Mouse (Mus musculus) ES-E14 (cell line): ENCODE data around the gene Ucma. TPM values are rescaled to one million over a fixed set of nuclear protein-coding genes. Genes with fewer than 3 reads are reported as not detected.

ENCODE experiments used
- DNase-seq: peaks from one replicate; pipeline ENCODE4 v3.0.0-alpha.2; 2013; ENCODE audit warnings: low read depth, low spot score
- H3K27ac ChIP-seq: 2 replicates; pipeline ENCODE4 v1.5.1; 2012; ENCODE audit warnings: low read depth, mild to moderate bottlenecking, low read length, moderate library complexity, mixed read lengths; ENCODE audit not compliant: poor library complexity, insufficient read depth, severe bottlenecking
- H3K36me3 ChIP-seq: 2 replicates; pipeline ENCODE4 v1.6.1; 2012; ENCODE audit warnings: mild to moderate bottlenecking, low read length, moderate library complexity, mixed read lengths; ENCODE audit not compliant: control insufficient read depth, poor library complexity, insufficient read depth, severe bottlenecking
- H3K4me1 ChIP-seq, 2 experiments: fragments of 150-350 bp in 1 of 2; sonication (generic) in 1 of 2; 2 replicates each; pipeline ENCODE4 v1.6.1; 2012; ENCODE audit warnings: low read length in 2 of 2, mild to moderate bottlenecking in 1 of 2, mixed read lengths in 1 of 2; ENCODE audit not compliant: control insufficient read depth in 2 of 2, insufficient read depth in 2 of 2, poor library complexity in 1 of 2
- H3K4me3 ChIP-seq, 2 experiments: fragments of 150-350 bp in 1 of 2; sonication (generic) in 1 of 2; 2 replicates each; pipeline ENCODE4 v1.5.1; 2012; ENCODE audit warnings: low read length in 2 of 2, low read depth in 1 of 2, mild to moderate bottlenecking in 1 of 2, mixed read lengths in 1 of 2; ENCODE audit not compliant: insufficient read depth in 1 of 2, poor library complexity in 1 of 2, severe bottlenecking in 1 of 2
- H3K9ac ChIP-seq: 2 replicates; pipeline ENCODE4 v1.6.1; 2012; ENCODE audit warnings: low read depth, mild to moderate bottlenecking, low read length, mixed read lengths; ENCODE audit not compliant: poor library complexity, insufficient read depth, severe bottlenecking
- H3K9me3 ChIP-seq: fragments of 150-350 bp; sonication (generic); 2 replicates; pipeline ENCODE4 v1.6.1; 2012; ENCODE audit warnings: low read depth, mild to moderate bottlenecking, low read length; ENCODE audit not compliant: control insufficient read depth, insufficient read depth
- CHD2 ChIP-seq: IDR thresholded peaks from 2 replicates; pipeline ENCODE4 v1.6.1; 2014; ENCODE audit warnings: mild to moderate bottlenecking, low read depth, low read length, inconsistent platforms
- HCFC1 ChIP-seq: IDR thresholded peaks from 2 replicates; pipeline ENCODE4 v1.6.1; 2012; ENCODE audit warnings: low read length, inconsistent platforms, borderline replicate concordance; ENCODE audit not compliant: insufficient read depth
- MAFK ChIP-seq: IDR thresholded peaks from 2 replicates; pipeline ENCODE4 v1.6.1; 2014; ENCODE audit warnings: mild to moderate bottlenecking, low read depth, low read length, inconsistent platforms; ENCODE audit not compliant: insufficient read depth
- ZC3H11A ChIP-seq: IDR thresholded peaks from 2 replicates; pipeline ENCODE4 v1.6.1; 2012; ENCODE audit warnings: low read depth, mild to moderate bottlenecking, inconsistent platforms, low read length, borderline replicate concordance
- ZNF384 ChIP-seq: IDR thresholded peaks from 2 replicates; pipeline ENCODE4 v1.6.1; 2012; ENCODE audit warnings: low read depth, low read length, inconsistent platforms
- in situ Hi-C, 2 experiments: fragments of 600-800 bp; cut with MboI; formaldehyde crosslinking; loops; one replicate each; pipeline ENCODE4 v1.15.1; 2025; ENCODE audit warnings: low sequenced_read_pairs in 2 of 2, inconsistent platforms in 1 of 2; ENCODE audit not compliant: unreplicated experiment in 2 of 2
- total RNA-seq: library from RNA; depleted of rRNA; stranded (reverse); fragments of 300-350 nt; gene quantifications from 2 replicates; pipeline ENCODE4 v1.2.3, GENCODE M21; 2012

Gene Ucma
- total RNA-seq, 1 experiment, result 2.7 TPM

DNA sequence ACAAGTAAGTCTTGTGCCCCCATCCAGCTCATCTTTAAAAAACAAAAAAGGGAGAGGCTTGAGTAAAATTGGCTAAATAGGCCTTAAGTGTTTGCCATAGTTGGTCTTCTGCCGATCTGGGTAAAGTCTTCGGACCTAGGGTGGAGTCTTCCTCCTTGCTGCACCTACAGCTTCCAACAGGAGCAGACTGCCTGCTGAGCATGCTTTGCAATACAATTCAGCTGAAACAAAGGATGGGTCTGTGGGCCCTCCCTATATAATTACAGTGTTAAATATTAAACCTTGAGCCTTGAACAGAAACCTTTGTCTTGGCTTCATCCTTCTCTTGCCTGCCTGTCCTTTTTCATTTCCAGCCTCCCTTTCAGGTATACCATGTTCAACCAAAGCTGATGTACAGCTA lies 8.1 kb upstream of the Ucma start:
- Histone ChIP-seq H3K9ac (no peak overlapping the region), H3K27ac (no peak overlapping the region; the same call in 1 of the 2 replicates), H3K36me3 (no peaks in the 10 kb centered on the region), H3K4me3 (no peak overlapping the region), H3K4me1 (no peaks in the 10 kb centered on the region; a peak in 1 of 4 replicates), H3K9me3 (no peaks in the 10 kb centered on the region)
- DNase-seq, result no peak
- in situ Hi-C loops, result no loop called here
- TF ChIP-seq CHD2 (no peak), HCFC1 (no peak), ZNF384 (no peak), ZC3H11A (no peak), MAFK (no peak)

DNA sequence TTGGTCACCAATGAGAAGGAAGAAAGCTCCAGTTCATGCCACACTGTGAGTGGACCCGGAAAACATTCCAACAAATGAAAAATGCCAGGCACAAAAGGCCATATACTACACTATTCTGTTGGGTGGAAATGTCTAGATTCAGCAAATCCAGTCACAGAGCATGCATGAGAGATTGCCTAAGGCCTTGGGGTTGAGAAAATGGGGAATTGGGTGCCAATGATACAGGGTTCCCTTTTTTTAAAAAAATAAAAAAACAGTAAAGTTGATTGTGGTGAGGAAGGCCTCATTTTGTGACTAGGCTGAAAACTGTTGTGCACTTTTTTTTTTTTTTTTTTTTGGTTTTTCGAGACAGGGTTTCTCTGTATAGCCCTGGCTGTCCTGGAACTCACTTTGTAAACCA lies 6.8 kb upstream of the Ucma start:
- no peak overlapping the region for H3K4me3 ChIP-seq

DNA sequence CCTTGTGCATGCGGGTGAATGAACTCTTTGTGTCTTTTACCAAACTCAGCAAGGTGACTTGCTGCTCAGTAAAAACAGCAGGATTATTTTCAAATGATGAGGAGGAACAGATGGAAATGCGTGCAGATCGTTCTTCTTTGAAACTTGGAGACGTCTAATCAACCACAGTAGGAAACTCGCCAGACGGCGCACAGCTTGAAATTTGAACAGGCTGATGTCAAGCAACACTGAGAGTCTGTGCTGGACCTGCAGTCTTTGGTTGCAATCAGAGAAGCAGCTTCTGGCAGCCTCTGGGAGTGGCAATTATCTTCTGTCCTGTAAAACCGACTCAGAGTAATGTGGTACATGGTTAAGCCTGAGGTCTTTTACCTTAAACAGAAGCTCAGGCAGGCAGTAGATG lies 2.2 kb downstream of the Ucma start:
- DNase-seq, result no peak
- Histone ChIP-seq H3K9me3 (no peaks in the 10 kb centered on the region), H3K9ac (no peak overlapping the region), H3K4me1 (peaks cover 0 to 12% of the 10 kb centered on the region in 2 experiments; a peak in 2 of 4 replicates), H3K27ac (0 out of 2 replicates have a peak overlapping the region, but pooled peaks have one; percentile 16), H3K4me3 (no peak overlapping the region), H3K36me3 (no peaks in the 10 kb centered on the region)
- in situ Hi-C loops, result no loop called here
- no peak for TF ChIP-seq HCFC1

More for the DNA sequence above, 6.8 kb upstream of the Ucma start:
- no peaks in the 10 kb centered on the region; a peak in 1 of 4 replicates for H3K4me1 ChIP-seq
- in situ Hi-C loops, result no loop called here
- no peak for DNase-seq
- H3K36me3 ChIP-seq, result no peaks in the 10 kb centered on the region
- no peaks in the 10 kb centered on the region for H3K9me3 ChIP-seq
- TF ChIP-seq ZNF384, result no peak
- TF ChIP-seq ZC3H11A, result no peak
- TF ChIP-seq CHD2, result no peak
- TF ChIP-seq HCFC1, result no peak
- no peak for TF ChIP-seq MAFK
- H3K27ac ChIP-seq, result no peak overlapping the region
- no peak overlapping the region for H3K9ac ChIP-seq

DNA sequence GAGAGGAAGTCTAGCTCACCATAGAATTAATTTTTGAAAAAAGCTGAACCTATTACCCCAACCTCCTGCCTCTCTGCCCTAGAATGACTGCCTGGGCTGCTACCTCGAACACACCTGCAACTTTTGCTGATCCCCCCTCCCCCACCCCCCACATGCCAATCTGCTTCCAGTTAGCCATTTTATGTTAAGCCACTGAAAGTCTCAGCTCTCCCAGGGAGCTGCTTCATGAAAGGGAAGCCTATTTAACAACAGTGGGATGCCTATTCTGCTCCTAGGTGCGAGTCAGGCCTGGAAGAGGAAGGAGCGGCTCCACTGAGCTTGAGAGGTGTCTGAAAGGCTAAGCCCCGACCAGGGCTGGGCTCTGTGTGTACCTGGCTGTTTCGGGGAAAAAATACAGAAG lies 8.1 kb downstream of the Ucma start:
- TF ChIP-seq MAFK (no peak), ZNF384 (no peak), HCFC1 (no peak), CHD2 (no peak), ZC3H11A (no peak)
- Histone ChIP-seq H3K9me3 (no peaks in the 10 kb centered on the region), H3K36me3 (no peaks in the 10 kb centered on the region), H3K9ac (no peak overlapping the region), H3K27ac (no peak overlapping the region), H3K4me3 (no peak overlapping the region), H3K4me1 (peaks cover 2 to 21% of the 10 kb centered on the region in 2 experiments; a peak in 2 of 4 replicates)
- no peak for DNase-seq
- in situ Hi-C loops, result no loop called here

DNA sequence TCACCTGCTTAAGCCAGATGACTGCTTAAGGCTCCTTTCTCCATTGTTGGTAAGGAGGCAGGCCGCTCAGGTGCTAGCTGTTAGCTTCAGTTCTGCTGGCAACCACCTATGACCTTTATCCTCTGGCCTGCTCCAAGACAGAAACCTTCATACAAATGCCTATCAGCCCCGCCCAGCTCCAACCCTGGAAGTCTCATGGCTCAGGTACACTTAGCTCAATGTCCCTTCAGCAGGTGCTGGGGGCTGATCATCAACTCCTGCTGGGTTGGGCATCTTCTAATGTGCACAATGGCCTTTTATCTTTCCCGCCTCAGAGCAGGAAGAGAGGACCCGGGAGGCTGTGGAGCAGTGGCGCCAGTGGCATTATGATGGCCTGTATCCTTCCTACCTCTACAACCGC lies 9.1 kb downstream of the Ucma start:
- TF ChIP-seq CHD2, result no peak
- no peak for TF ChIP-seq ZC3H11A
- H3K4me1 ChIP-seq, result peaks cover 2 to 21% of the 10 kb centered on the region in 2 experiments; a peak in 2 of 4 replicates
- in situ Hi-C loops, result no loop called here
- H3K4me3 ChIP-seq, result no peak overlapping the region
- no peaks in the 10 kb centered on the region for H3K9me3 ChIP-seq
- H3K36me3 ChIP-seq, result no peaks in the 10 kb centered on the region; the same call in 1 of the 2 replicates
- no peak for DNase-seq
- no peak overlapping the region for H3K9ac ChIP-seq
- no peak overlapping the region for H3K27ac ChIP-seq
